Mouse (Mus musculus): Measurements from ENCODE around the gene Olfr1411.
A peak's percentile ranks its signal among the peaks of the same experiment; 100 is the strongest.

Olfr1411 gene

GRCm38 (mm10) chr1:92594111-92594510 is at the start of gene Olfr1411:
Olfr1411 (plus strand) TSS chr1:92594411.
- no peak for DNase-seq (ENCODE audit: inconsistent ontology term)

GRCm38 (mm10) chr1:92545929-92546328 is 48.3 kb upstream of the Olfr1411 start:
- peak; percentile 73 for DNase-seq (ENCODE audit: inconsistent ontology term)

DNA sequence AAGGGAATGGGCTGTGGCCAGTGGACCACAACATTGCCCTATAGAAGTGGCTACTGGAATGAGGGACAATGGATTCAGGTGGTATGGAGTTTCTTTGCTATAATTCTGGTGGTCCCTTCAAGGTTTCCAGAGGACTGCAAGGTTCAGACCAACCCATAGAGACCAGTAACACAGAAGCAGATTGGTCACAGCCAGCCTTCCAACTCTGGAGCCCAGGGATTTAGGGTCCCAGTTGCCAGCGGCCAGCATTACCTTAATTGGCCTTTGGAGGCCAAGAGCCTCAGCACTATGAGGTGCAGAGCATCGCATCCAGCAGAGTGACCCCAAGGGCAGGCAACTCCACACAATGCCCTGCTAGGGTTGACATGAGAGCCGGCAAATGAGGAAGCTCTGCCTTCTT is 23.2 kb upstream of the Olfr1411 start, which contains the start of gene Olfr1413:
Gene Olfr1413, plus strand, starts transcription at position 301 of the 400 bp plus-strand sequence.
- no peak for DNase-seq (ENCODE audit: inconsistent ontology term)

GRCm38 (mm10) chr1:92585479-92585878 is 8.7 kb upstream of the Olfr1411 start, which contains the start of gene Olfr1412:
Olfr1412 (plus strand) TSS chr1:92585779.
- no peak for DNase-seq (ENCODE audit: inconsistent ontology term)

GRCm38 (mm10) chr1:92596019-92596418 is 1.8 kb downstream of the Olfr1411 start:
- DNase-seq (ENCODE audit: inconsistent ontology term) = no peak

DNA sequence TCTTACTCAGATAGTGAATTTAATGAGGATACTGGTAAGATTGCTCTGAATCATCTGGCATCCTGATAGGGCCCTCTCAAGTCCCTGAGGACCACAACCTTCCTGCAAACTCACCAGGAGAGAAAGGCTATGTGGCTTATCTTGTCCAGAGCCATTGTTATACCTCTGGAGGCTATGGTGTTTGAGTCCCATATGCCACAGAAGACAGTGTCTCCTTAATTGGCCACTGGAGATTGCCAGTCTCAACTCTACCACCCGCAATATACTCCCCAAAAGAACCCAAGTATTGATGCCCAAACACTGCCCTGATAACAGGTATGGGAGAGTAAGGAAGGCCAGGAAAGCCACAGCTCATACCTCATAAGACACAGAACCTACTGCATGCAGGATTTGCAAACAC is 11.3 kb downstream of the Olfr1411 start, which contains the start of gene Olfr1410:
Gene Olfr1410, plus strand, starts transcription at position 301 of the 400 bp plus-strand sequence.
- DNase-seq (ENCODE audit: inconsistent ontology term) = no peak

GRCm38 (mm10) chr1:92607711-92608110 is 13.5 kb downstream of the Olfr1411 start:
- DNase-seq (ENCODE audit: inconsistent ontology term) = no peak

DNA sequence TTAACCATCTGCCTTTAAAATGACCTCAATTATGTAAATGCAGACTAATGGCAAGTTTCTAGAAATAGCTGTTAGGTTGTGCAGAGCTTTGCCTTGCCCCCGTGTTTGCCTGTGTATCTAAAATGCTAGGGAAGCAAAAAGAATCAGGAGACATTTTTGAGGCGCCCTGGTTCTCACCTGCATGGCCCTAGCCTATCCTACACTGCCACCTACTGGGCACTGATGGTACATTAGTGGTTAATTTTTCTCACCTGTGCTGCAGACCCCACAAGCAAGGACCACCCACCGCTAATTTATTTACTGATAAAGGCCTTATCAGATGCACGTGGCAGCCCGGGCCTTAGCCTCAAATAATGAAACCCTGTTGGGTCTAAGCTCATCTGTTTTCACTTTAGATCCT is 16.8 kb downstream of the Olfr1411 start:
- DNase-seq (ENCODE audit: inconsistent ontology term) = no peak

DNA sequence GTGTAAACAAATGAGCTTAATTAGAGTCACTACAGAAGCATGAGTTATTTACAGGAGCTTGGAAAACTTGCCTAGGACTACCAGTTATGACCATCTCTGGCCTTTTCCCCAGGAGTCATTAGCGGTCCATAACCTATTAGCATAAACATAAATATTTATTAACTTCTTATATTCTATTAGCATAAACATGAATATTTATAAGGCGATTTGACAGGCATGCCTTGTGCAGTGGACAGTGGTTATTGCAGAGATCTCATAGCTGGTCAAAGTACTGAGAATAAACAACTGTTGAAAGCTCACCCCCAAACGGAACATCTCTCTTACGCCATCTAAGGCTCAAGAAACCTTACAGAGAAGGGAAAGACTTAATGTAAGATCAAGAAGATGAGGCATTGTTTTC is 19.0 kb downstream of the Olfr1411 start:
- no peak for DNase-seq (ENCODE audit: inconsistent ontology term)

- DNase-seq (ENCODE audit: inconsistent ontology term) = peak; percentile 36
Observed at GRCm38 (mm10) chr1:92614516-92614915, 20.3 kb downstream of the Olfr1411 start.

GRCm38 (mm10) chr1:92616046-92616445 is 21.8 kb downstream of the Olfr1411 start:
- DNase-seq (ENCODE audit: inconsistent ontology term) = peak; percentile 69

- no peak for DNase-seq (ENCODE audit: inconsistent ontology term)
Observed at GRCm38 (mm10) chr1:92617488-92617887, 23.3 kb downstream of the Olfr1411 start, which contains the start of gene Olfr12. Olfr12 (plus strand) TSS chr1:92617788.

GRCm38 (mm10) chr1:92618360-92618759 is 24.1 kb downstream of the Olfr1411 start:
- DNase-seq (ENCODE audit: inconsistent ontology term) = no peak

GRCm38 (mm10) chr1:92628227-92628626 is 34.0 kb downstream of the Olfr1411 start:
- DNase-seq (ENCODE audit: inconsistent ontology term) = peak; percentile 29

GRCm38 (mm10) chr1:92632196-92632595 is 38.0 kb downstream of the Olfr1411 start:
- DNase-seq (ENCODE audit: inconsistent ontology term) = no peak

DNA sequence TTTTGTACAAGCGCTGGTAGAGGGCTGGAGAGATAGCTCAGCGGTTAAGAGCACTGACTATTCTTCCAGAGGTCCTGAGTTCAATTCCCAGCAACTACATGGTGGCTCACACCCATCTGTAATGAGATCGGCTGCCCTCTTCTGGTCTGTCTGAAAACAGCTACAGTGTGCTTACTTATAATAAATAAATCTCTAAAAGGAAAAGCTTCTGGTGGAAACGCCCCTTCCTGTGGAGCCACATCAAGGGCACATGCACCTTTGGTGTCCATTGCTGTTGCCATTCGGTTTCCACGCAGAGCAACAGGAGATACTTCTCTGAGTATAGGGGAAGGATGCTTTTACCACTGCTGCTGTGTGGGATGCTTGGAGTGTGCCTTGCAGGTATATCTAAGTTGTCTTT is 38.7 kb downstream of the Olfr1411 start:
- no peak for DNase-seq (ENCODE audit: inconsistent ontology term)

GRCm38 (mm10) chr1:92633726-92634125 is 39.5 kb downstream of the Olfr1411 start:
- DNase-seq (ENCODE audit: inconsistent ontology term) = no peak

- no peak for DNase-seq (ENCODE audit: inconsistent ontology term)
Observed at GRCm38 (mm10) chr1:92634569-92634968, 40.4 kb downstream of the Olfr1411 start.

DNA sequence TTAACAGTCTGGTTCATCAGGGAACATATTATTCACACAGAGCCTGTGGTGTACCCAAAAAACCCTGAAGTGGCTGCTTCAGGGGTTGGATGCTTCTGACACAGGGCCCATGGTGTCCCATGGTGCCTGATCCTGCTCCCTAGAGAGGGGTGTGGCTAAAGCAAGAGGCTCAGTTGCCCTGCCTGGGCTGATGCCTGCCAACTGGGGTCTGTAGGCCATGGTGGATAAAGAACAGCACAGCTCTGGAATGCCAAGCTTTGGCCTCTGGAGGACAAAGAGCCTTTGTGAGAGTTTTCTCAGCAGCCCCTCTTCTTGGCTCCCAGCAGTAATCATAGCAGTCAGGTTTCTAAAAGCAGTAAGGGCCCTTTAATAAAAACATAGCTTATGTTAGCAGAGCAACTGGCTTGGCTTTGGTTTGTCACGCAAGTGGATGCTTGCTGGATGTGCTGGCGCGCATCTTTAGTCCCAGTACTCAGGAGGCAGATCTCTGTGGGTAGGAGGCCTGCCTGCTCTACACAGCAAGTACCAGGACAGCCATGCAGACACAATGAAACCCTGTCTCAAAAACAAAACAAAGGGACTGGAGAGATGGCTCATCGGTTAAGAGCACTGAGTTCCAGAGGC is 40.9 kb downstream of the Olfr1411 start:
- peak; percentile 89 for DNase-seq (ENCODE audit: inconsistent ontology term)

GRCm38 (mm10) chr1:92636015-92636414 is 41.8 kb downstream of the Olfr1411 start:
- no peak for DNase-seq (ENCODE audit: inconsistent ontology term)

DNA sequence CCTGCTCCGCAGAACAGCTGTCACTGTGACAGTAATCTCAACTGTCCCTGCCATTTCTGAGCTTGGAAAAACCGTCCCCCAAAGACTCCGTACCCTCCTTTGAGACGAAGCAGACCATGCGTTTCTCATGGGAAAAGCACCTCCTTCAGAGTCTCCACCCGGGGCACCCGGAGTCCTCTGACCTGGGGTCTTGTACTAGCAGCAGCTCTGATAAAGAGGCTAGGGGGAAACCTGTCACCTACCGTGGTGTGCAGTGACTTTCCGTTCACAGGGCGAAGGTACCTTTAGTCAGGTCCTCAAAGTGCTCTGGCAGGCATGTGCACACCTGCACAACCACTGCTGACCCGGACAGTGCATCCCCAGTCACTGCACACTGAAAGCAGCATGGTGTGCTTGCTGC is 42.5 kb downstream of the Olfr1411 start:
- no peak for DNase-seq (ENCODE audit: inconsistent ontology term)

- DNase-seq (ENCODE audit: inconsistent ontology term) = no peak
Observed at GRCm38 (mm10) chr1:92637501-92638172, 43.4 kb downstream of the Olfr1411 start.

- DNase-seq (ENCODE audit: inconsistent ontology term) = no peak
Observed at GRCm38 (mm10) chr1:92638181-92638580, 44.0 kb downstream of the Olfr1411 start.

Data from Muller cell, postnatal 12 days (primary cell).